Mouse (Mus musculus) midbrain, embryonic 10.5 days (tissue): ENCODE measurements around the gene Dars2. TPM values are rescaled to one million over a fixed set of nuclear protein-coding genes. Genes with fewer than 3 reads are reported as not detected.

ENCODE experiments used
- DNase-seq: peaks from one replicate; pipeline ENCODE4 v3.0.0-alpha.2; 2017; ENCODE audit warnings: low spot score
- H3K27ac ChIP-seq: fragments of 300-500 bp; sonication (generic); replicated peaks from 2 replicates; pipeline ENCODE4 v1.5.1; 2016; ENCODE audit warnings: mild to moderate bottlenecking
- H3K27me3 ChIP-seq: fragments of 300-500 bp; sonication (generic); 2 replicates; pipeline ENCODE4 v1.6.1; 2016; ENCODE audit warnings: low read depth, mild to moderate bottlenecking; ENCODE audit not compliant: poor library complexity, severe bottlenecking
- H3K36me3 ChIP-seq: fragments of 300-500 bp; sonication (generic); 2 replicates; pipeline ENCODE4 v1.6.1; 2016; ENCODE audit warnings: mild to moderate bottlenecking, moderate library complexity
- H3K4me1 ChIP-seq: fragments of 300-500 bp; sonication (generic); 2 replicates; pipeline ENCODE4 v1.6.1; 2016
- H3K4me3 ChIP-seq: fragments of 300-500 bp; sonication (generic); 2 replicates; pipeline ENCODE4 v1.5.1; 2016; ENCODE audit warnings: mild to moderate bottlenecking, moderate library complexity
- H3K9me3 ChIP-seq: fragments of 300-500 bp; sonication (generic); replicated peaks from 2 replicates; pipeline ENCODE4 v1.6.1; 2016; ENCODE audit warnings: mild to moderate bottlenecking
- WGBS: fragments of 180-500 bp; shearing (Covaris S2); methylation state at CpG from one replicate; pipeline ENCODE4 v1.1.7; 2016; 5-methylcytosine and 5-hydroxymethylcytosine counted together
- polyA plus RNA-seq: library from polyadenylated mRNA; unstranded; fragments of >200 nt; fragmentation: Nextera tagmentation; extraction: Ambion mirVana; gene quantifications from 2 replicates; pipeline ENCODE4 v1.2.1, GENCODE M21; 2016

Dars2 gene
- 62.5 and 72.3 TPM in 2 replicates for polyA plus RNA-seq

DNA sequence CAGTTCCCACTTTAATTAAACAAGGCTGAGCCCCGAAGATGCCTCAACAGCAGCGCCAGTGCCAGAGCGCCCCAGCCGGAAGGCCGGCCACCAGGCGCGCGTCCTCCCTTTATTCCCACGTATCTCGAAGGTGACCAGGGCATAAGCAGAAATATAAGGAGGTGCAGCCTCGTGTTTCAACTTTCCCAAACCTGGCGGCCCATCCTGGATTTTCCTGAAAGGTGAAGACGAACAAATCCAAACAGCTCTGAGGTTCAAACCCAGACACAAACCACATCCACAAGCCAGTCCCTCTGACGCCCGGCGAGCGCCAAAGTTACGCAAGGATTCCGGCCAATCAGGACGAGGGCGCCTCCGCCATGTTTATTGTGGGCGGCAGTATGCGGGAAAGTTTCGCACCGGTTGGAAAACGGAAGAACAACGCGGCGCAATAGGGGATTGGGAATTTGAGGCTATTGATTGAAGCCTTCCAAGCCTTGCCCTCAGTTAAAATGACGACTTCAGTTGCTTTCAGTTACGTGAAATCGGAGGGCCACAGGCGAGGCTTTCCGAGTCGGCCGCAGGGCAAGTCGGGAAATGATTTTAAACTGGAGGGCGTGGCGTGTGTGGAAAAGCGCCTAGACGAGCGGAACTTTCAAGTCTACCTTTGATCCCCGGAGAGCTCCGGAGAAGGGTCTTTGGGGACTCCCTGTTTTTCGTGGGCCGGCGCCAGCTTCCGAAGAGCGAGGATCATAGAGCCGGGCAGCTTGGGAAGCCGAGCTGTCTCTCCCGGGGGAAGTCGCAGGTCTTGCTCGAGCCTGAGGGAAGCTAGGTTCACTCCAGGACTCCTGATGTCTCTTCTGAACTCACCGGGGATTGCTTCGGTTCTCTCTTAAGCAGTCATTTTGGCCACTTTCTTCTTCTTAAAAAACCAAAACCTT, at the start of gene Dars2, which contains the start of gene Cenpl:
Gene Dars2, minus strand, starts transcription at position 307 of the 920 bp plus-strand sequence.
Gene Cenpl, plus strand, starts transcription at position 362 of the 920 bp plus-strand sequence.
- under 1% methylated on average over 57 of the region's 57 CpGs for WGBS
- peak; percentile 95 for DNase-seq
- Histone ChIP-seq H3K4me1 (peaks cover 41% of the 10 kb centered on the region), H3K27me3 (no peaks in the 10 kb centered on the region), H3K4me3 (peak within 1 kb of the TSS; percentile 74), H3K9me3 (no peaks in the 10 kb centered on the region), H3K27ac (peak within 1 kb of the TSS; percentile 91), H3K36me3 (peaks cover 20% of the 10 kb centered on the region)

DNA sequence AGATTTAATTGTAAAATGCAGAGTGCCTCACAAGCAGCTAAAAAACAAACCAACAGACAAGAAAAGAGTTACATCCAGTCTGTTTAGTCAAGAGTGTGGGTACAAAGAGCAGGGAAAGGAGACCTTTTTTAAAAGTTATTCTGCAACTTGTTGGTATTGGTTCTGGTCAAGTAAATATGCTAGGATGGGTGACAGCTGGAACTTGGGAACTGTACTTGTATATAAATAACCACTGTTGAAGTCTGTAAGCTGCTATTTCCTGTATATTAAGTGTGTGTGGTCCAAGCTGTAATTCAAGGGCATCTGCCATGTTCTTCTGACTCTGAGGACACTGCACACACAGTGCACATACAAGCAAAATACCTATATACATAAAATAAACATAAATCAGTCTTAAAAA, 44.1 kb upstream of the Dars2 start:
- no peak for DNase-seq
- H3K27me3 ChIP-seq = no peaks in the 10 kb centered on the region
- no peaks in the 10 kb centered on the region for H3K9me3 ChIP-seq
- peaks cover 4% of the 10 kb centered on the region; the same call in 1 of the 2 replicates for H3K36me3 ChIP-seq
- H3K4me1 ChIP-seq = no peaks in the 10 kb centered on the region
- H3K27ac ChIP-seq = no peak overlapping the region
- H3K4me3 ChIP-seq = no peak overlapping the region

- DNase-seq = no peak
- no peaks in the 10 kb centered on the region for H3K27me3 ChIP-seq
- H3K4me1 ChIP-seq = no peaks in the 10 kb centered on the region
- H3K36me3 ChIP-seq = peaks cover 33% of the 10 kb centered on the region
- no peaks in the 10 kb centered on the region for H3K9me3 ChIP-seq
- H3K4me3 ChIP-seq = no peak overlapping the region
- WGBS = 95% methylated on average over 8 of the region's 8 CpGs
- no peak overlapping the region for H3K27ac ChIP-seq
Measured at GRCm38 (mm10) chr1:161109216-161109615, 38.8 kb upstream of the Dars2 start.

- WGBS = 91% methylated on average over 1 of the region's 1 CpGs
- DNase-seq = no peak
- peaks cover 62% of the 10 kb centered on the region for H3K36me3 ChIP-seq
Measured at GRCm38 (mm10) chr1:161103842-161104241, 33.4 kb upstream of the Dars2 start.

GRCm38 (mm10) chr1:161099721-161100405, 29.4 kb upstream of the Dars2 start:
- H3K36me3 ChIP-seq = peaks cover 72% of the 10 kb centered on the region
- no peak overlapping the region for H3K4me3 ChIP-seq
- no peaks in the 10 kb centered on the region for H3K4me1 ChIP-seq
- H3K9me3 ChIP-seq = no peaks in the 10 kb centered on the region
- no peak for DNase-seq
- H3K27ac ChIP-seq = no peak overlapping the region
- H3K27me3 ChIP-seq = no peaks in the 10 kb centered on the region
- 93% methylated on average over 4 of the region's 4 CpGs for WGBS

More at GRCm38 (mm10) chr1:161103842-161104241, 33.4 kb upstream of the Dars2 start:
- no peaks in the 10 kb centered on the region for H3K27me3 ChIP-seq
- no peaks in the 10 kb centered on the region for H3K4me1 ChIP-seq
- H3K27ac ChIP-seq = no peak overlapping the region
- no peak overlapping the region for H3K4me3 ChIP-seq
- no peaks in the 10 kb centered on the region for H3K9me3 ChIP-seq

- Histone ChIP-seq H3K27ac (no peak overlapping the region), H3K4me1 (peaks cover 19% of the 10 kb centered on the region), H3K4me3 (no peak overlapping the region), H3K9me3 (no peaks in the 10 kb centered on the region), H3K27me3 (no peaks in the 10 kb centered on the region), H3K36me3 (peaks cover 75% of the 10 kb centered on the region)
- no peak for DNase-seq
- 91% methylated on average over 3 of the region's 3 CpGs for WGBS
Measured at GRCm38 (mm10) chr1:161077243-161077642, 6.8 kb upstream of the Dars2 start.

DNA sequence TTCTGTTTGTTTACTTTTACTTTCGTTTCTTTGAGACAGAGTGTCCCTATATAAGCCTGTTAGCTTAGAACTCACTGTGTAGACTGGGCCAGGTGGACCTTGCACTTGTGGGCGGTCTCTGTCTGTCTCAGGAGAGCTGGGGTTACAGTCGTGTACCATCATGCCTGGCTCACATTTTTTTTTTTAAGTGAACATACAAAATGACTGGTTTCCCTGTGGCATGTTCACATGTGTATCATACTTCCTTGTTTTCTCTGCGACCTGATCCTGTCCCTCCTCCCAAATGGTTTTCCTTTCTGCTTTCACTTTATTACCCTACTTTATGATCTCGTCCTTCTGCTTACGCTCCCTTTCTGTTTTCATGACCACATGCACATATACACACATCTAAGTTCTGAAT, 5.8 kb upstream of the Dars2 start:
- Histone ChIP-seq H3K9me3 (no peaks in the 10 kb centered on the region), H3K27ac (no peak overlapping the region), H3K4me3 (no peak overlapping the region), H3K4me1 (peaks cover 29% of the 10 kb centered on the region), H3K27me3 (no peaks in the 10 kb centered on the region), H3K36me3 (peaks cover 67% of the 10 kb centered on the region)
- no peak for DNase-seq
- WGBS = 88% methylated on average over 6 of the region's 6 CpGs

DNA sequence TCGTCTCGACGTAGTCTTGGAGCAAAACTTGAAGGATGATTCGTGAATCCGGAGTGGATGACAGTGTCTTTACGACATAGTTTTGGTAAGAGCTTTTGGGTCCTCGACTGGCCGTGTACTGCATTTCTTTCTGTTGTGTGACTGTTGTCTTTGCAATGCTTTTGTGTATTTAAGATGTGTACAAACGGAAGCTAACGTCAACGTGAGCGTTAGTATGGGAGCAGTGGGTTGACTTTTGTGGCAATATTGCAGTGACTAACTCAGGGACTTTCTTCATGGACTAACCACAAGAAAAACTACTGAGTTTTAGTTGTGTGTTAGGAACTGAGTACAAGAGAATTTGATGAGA, 788 bp upstream of the Dars2 start:
- peaks cover 41% of the 10 kb centered on the region for H3K4me1 ChIP-seq
- no peaks in the 10 kb centered on the region for H3K9me3 ChIP-seq
- H3K27ac ChIP-seq = peak overlapping the region; percentile 91
- no peaks in the 10 kb centered on the region for H3K27me3 ChIP-seq
- no peak for DNase-seq
- H3K4me3 ChIP-seq = peak overlapping the region; percentile 74
- peaks cover 24% of the 10 kb centered on the region for H3K36me3 ChIP-seq
- under 1% methylated on average over 12 of the region's 12 CpGs for WGBS

DNA sequence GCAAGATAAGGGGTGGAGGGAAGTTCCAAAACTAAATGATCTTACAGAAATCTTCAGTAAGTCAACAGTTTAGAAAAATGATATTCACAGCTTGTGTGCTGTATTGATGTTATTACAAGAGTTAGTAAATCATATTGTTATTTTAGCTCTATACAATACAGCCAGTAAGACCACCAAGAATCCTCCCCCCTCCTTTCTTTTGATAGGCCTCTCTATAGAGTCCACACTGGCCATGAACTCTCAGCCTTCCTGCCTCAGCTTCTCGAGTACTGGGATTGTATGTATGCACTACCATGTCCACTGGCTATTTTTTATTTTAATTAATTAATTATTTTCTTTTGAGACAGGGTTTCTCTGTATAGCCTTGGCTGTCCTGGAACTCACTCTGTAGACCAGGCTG, 7.1 kb downstream of the Dars2 start:
- DNase-seq = no peak
- WGBS = 80% methylated on average over 1 of the region's 1 CpGs
- Histone ChIP-seq H3K27me3 (no peaks in the 10 kb centered on the region), H3K4me1 (no peaks in the 10 kb centered on the region), H3K9me3 (no peaks in the 10 kb centered on the region), H3K27ac (no peak overlapping the region), H3K36me3 (peaks cover 58% of the 10 kb centered on the region), H3K4me3 (no peak overlapping the region)

DNA sequence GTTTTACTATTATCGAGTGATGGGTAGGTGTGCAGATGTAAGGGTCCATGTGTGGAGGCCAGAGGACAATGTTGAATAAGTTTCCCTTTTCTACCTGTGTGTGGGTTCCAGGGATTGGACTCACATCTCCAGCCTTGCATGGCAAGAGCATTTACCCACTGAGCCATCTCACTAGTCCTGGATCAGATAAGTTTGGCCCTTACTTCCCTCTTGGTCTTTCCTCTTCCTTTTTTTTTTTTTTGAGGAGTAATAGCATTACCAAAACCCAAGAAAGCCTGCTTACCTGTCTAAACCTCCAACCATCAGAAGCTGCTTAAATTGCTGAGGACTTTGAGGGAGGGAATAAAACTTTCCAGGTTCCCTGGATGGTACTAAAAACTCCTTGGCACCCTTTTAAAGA, 13.3 kb downstream of the Dars2 start:
- Histone ChIP-seq H3K4me1 (no peaks in the 10 kb centered on the region), H3K9me3 (no peaks in the 10 kb centered on the region), H3K27me3 (no peaks in the 10 kb centered on the region), H3K27ac (no peak overlapping the region), H3K4me3 (no peak overlapping the region), H3K36me3 (peaks cover 85% of the 10 kb centered on the region)
- WGBS = 95% methylated on average over 1 of the region's 1 CpGs
- no peak for DNase-seq

- H3K36me3 ChIP-seq = peaks cover 98% of the 10 kb centered on the region
- H3K9me3 ChIP-seq = no peaks in the 10 kb centered on the region
- H3K27me3 ChIP-seq = no peaks in the 10 kb centered on the region
- no peak overlapping the region for H3K27ac ChIP-seq
- no peak for DNase-seq
- H3K4me3 ChIP-seq = no peak overlapping the region
- 93% methylated on average over 3 of the region's 3 CpGs for WGBS
- no peaks in the 10 kb centered on the region for H3K4me1 ChIP-seq
Measured at GRCm38 (mm10) chr1:161046972-161047371, 23.5 kb downstream of the Dars2 start.

DNA sequence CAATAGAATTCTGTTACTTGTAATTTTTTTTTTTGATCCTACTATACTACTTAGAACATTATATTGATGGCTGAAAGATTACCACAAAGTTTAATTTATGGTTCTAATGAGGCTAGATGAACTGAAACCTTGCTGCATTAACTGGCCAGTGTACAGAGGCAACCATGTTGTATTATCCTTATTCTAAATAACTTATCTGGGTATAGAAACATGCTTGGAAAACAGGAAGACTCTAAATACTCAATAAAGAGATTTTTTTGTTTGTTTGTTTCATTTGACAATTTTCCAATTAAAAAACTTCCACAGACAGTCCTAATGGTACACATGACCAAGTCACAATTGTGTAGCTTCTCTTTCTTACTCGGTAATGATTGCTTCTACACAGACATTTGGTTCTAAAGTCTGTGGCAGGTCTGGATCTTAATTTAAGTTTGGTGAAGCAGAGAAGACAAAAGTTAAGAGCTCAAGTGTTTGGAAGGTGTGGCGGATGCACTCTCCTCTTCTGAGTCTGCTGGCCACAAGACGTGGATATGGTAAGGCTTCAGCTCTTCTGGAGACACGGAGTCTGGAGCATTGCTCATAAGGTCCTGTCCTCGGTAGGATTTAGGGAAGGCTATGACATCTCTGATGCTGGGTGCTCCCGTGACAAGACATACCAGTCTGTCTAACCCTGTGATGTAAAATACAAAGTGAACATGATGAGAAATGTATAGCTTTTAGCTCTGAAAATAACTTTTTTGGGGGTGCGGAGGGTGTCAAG, 29.0 kb downstream of the Dars2 start:
- H3K27me3 ChIP-seq = no peaks in the 10 kb centered on the region
- H3K9me3 ChIP-seq = no peaks in the 10 kb centered on the region
- DNase-seq = no peak
- H3K27ac ChIP-seq = no peak overlapping the region
- no peak overlapping the region for H3K4me3 ChIP-seq
- H3K36me3 ChIP-seq = peaks cover 98% of the 10 kb centered on the region
- H3K4me1 ChIP-seq = peaks cover 33% of the 10 kb centered on the region
- 94% methylated on average over 7 of the region's 7 CpGs for WGBS
